Mouse (Mus musculus) ES-Bruce4 (cell line): ENCODE data around the gene Cenpb.

ENCODE experiments used
- CTCF ChIP-seq: IDR thresholded peaks from one replicate; pipeline ENCODE4 v1.8.1; 2011; ENCODE audit warnings: low read depth, low read length
- EP300 ChIP-seq: IDR thresholded peaks from 2 replicates; pipeline ENCODE4 v1.6.1; 2011; ENCODE audit warnings: low read depth, low read length; ENCODE audit not compliant: insufficient read depth
- POLR2A ChIP-seq: IDR thresholded peaks from one replicate; pipeline ENCODE4 v1.8.1; 2011; ENCODE audit warnings: low read length; ENCODE audit not compliant: insufficient read depth

DNA sequence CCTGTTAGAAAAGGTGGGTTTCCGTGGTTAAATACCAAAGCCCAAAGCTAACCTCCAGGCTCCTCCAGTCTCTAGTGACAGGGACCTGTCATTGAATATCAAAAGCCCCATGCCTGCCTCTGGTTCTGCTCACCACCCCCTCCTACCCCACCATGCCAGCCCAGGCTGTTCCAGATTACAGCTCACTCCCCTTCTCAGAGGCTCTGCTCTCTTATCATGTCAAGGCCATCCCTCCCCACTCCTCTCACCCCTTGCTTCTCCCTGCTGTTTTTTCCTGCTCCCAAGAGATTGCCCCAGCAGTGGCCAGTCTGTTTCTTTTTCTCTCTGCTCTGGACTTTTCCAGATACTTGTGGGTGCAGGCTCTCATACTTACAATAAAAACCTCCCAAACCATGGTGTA is 43.7 kb upstream of the Cenpb start:
- TF ChIP-seq CTCF (no peak), POLR2A (no peak), EP300 (no peak)
